Mouse (Mus musculus) myocyte (in vitro differentiated cells): ENCODE results near the gene Lpcat2. TPM values are rescaled to one million over a fixed set of nuclear protein-coding genes. Genes with fewer than 3 reads are reported as not detected.

Source experiments
- H3K27me3 ChIP-seq: one replicate; pipeline ENCODE4 v1.6.1; 2011; ENCODE audit not compliant: control insufficient read depth, insufficient read depth, insufficient read length
- H3K36me3 ChIP-seq: one replicate; pipeline ENCODE4 v1.6.1; 2011; ENCODE audit not compliant: control insufficient read depth, insufficient read depth
- H3K4me2 ChIP-seq: one replicate; pipeline ENCODE4 v1.6.1; 2011; ENCODE audit warnings: low read depth, control low read depth
- H3K4me3 ChIP-seq: one replicate; pipeline ENCODE4 v1.5.1; 2011; ENCODE audit warnings: mild to moderate bottlenecking, control low read depth, moderate library complexity
- H3K79me2 ChIP-seq: one replicate; pipeline ENCODE4 v1.6.1; 2011; ENCODE audit not compliant: control insufficient read depth, insufficient read depth
- H3ac ChIP-seq: one replicate; pipeline ENCODE4 v1.6.1; 2011; ENCODE audit not compliant: control insufficient read depth, insufficient read length
- CEBPB ChIP-seq: IDR thresholded peaks from 2 replicates; pipeline ENCODE4 v1.6.1; 2011; ENCODE audit warnings: mild to moderate bottlenecking, moderate library complexity; ENCODE audit not compliant: poor library complexity, insufficient read depth, severe bottlenecking
- E2F4 ChIP-seq: IDR thresholded peaks from one replicate; pipeline ENCODE4 v1.6.1; 2011; ENCODE audit warnings: mild to moderate bottlenecking, control low read depth, moderate library complexity; ENCODE audit not compliant: insufficient read depth
- MAX ChIP-seq: IDR thresholded peaks from one replicate; pipeline ENCODE4 v1.6.1; 2011; ENCODE audit warnings: low read depth, mild to moderate bottlenecking, control low read depth
- MYOD1 ChIP-seq, 3 experiments: IDR thresholded peaks; one replicate each; pipeline ENCODE4 v1.6.1; 2011; ENCODE audit warnings: control low read depth in 2 of 3, low read depth in 2 of 3, mild to moderate bottlenecking in 2 of 3, moderate library complexity in 1 of 3; ENCODE audit not compliant: insufficient read length in 2 of 3, control insufficient read depth in 1 of 3
- MYOG ChIP-seq, 3 experiments: IDR thresholded peaks; one replicate each; pipeline ENCODE4 v1.6.1; 2011; ENCODE audit warnings: control low read depth in 2 of 3, low read depth in 2 of 3, mild to moderate bottlenecking in 2 of 3; ENCODE audit not compliant: insufficient read length in 2 of 3, control insufficient read depth in 1 of 3, insufficient read depth in 1 of 3
- POLR2A ChIP-seq: IDR thresholded peaks from one replicate; pipeline ENCODE4 v1.6.1; 2011; ENCODE audit warnings: low read depth, mild to moderate bottlenecking, control low read depth, moderate library complexity; ENCODE audit not compliant: insufficient read length
- POLR2AphosphoS2 ChIP-seq: IDR thresholded peaks from one replicate; pipeline ENCODE4 v1.6.1; 2011; ENCODE audit warnings: low read depth, control low read depth; ENCODE audit not compliant: insufficient read length
- REST ChIP-seq: IDR thresholded peaks from one replicate; pipeline ENCODE4 v1.6.1; 2011; ENCODE audit warnings: mild to moderate bottlenecking, control low read depth, moderate library complexity; ENCODE audit not compliant: insufficient read depth, insufficient read length
- SRF ChIP-seq: IDR thresholded peaks from one replicate; pipeline ENCODE4 v1.6.1; 2011; ENCODE audit warnings: low read depth; ENCODE audit not compliant: control insufficient read depth, insufficient read length
- TCF12 ChIP-seq: IDR thresholded peaks from one replicate; pipeline ENCODE4 v1.6.1; 2011; ENCODE audit warnings: mild to moderate bottlenecking, control low read depth; ENCODE audit not compliant: poor library complexity, insufficient read depth, severe bottlenecking
- TCF3 ChIP-seq: IDR thresholded peaks from one replicate; pipeline ENCODE4 v1.6.1; 2011; ENCODE audit warnings: low read depth, control low read depth; ENCODE audit not compliant: insufficient read length
- USF1 ChIP-seq: IDR thresholded peaks from one replicate; pipeline ENCODE4 v1.6.1; 2011; ENCODE audit warnings: low read depth, mild to moderate bottlenecking, control low read depth, moderate library complexity
- polyA plus RNA-seq: library from polyadenylated mRNA; unstranded; fragments of >200 nt; fragmentation: generic; extraction: Trizol; gene quantifications from one replicate; pipeline ENCODE4 v1.2.1, GENCODE M21; 2012; ENCODE audit warnings: missing spikeins

Lpcat2 gene
- 0.08 TPM for polyA plus RNA-seq

DNA sequence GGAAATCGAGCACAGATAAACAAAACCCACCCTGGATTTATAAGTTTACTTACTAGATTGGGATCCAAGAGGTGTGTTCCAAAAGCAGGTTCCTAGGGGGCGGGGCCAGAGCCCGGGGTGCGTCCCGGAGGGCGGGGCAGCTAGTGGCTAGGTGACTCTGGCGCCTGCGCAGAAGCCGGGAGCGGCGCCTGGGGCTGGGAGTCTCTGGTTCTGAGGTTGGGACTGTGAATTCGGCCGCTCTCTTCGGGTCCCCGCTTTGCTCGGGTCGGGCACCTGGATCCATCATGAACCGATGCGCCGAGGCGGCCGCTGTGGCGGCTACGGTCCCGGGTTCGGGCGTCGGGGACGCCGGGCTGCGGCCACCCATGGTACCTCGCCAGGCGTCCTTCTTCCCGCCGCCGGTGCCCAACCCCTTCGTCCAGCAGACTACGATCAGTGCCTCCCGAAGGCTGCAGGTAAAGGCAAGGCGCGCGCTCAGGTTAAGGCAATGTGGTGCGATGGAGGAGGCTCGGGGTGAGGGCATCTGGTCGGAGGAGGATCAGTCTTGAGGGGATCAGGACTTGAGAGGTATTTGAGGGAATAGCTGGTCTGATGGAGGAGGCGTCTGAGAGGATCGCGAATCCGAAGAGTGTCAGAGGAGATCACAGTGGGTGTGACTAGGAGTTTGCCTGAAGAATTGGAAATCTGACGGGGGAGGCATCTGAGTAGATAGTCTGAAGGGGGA lies at the start of gene Lpcat2:
Gene Lpcat2 (plus strand): TSS at position 169 of the 724 bp plus-strand sequence.
- Histone ChIP-seq H3K4me2 (no peak within 1 kb of the TSS), H3ac (no peak within 1 kb of the TSS), H3K36me3 (no peaks in the 10 kb centered on the region), H3K27me3 (no peaks in the 10 kb centered on the region), H3K4me3 (no peak within 1 kb of the TSS), H3K79me2 (no peaks in the 10 kb centered on the region)
- no peak for TF ChIP-seq MYOD1 (IDR thresholded peaks at IDR 0.05; ENCODE audit: control insufficient read depth in 1 of 3, insufficient read length in 2 of 3, low read depth in 2 of 3)

DNA sequence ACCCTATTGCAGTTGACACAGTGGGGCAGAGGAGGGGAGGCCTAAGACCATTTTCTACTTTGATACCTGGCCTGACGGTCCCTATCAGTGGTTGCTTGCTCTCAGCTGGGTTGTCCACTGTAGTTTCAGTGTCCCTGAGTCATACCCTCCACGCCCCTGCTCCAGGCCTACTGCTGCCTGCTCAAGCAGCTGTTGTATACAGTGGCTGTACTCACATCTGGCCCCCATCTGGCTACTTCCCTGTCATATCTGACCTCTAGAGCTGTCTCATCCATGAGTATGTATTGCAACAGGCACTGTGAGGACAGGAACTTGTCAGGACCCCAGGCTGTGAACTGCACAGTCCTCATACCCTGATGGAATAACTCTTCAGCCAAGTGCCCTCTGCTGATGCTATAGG lies 42.4 kb upstream of the Lpcat2 start:
- Histone ChIP-seq H3K4me2 (no peak overlapping the region), H3K36me3 (no peaks in the 10 kb centered on the region), H3ac (no peak overlapping the region), H3K79me2 (no peaks in the 10 kb centered on the region), H3K4me3 (no peak overlapping the region), H3K27me3 (no peaks in the 10 kb centered on the region)
- no peak for TF ChIP-seq E2F4
- TF ChIP-seq SRF, result no peak
- TF ChIP-seq MYOG (IDR thresholded peaks at IDR 0.05; ENCODE audit: control insufficient read depth in 1 of 3, insufficient read depth in 1 of 3, insufficient read length in 2 of 3, low read depth in 2 of 3), result no peak

DNA sequence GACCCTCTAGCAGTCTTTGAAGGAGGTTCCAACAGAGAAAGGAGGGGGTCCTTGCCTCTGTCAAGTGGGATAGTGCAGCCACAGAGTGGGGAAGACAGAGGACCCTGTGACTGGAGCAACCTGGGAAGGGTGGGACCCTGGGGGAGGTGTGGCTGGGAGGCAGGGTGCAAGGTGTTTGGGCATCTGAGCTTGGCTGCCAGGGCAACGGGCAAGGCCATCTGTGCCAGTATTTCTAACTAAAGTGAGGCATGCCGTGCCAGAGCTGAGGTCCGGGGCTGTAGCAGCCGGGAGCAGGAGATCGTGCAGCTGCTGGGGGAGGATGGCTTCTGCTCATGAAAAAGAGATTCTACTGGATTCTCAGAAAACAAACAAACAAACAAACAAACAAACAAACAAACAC lies 39.5 kb upstream of the Lpcat2 start:
- H3K27me3 ChIP-seq, result no peaks in the 10 kb centered on the region
- TF ChIP-seq USF1, result no peak
- TF ChIP-seq CEBPB, result no peak
- TF ChIP-seq TCF3, result no peak
- no peak for TF ChIP-seq TCF12
- no peak for TF ChIP-seq POLR2AphosphoS2
- no peak for TF ChIP-seq SRF
- no peak for TF ChIP-seq E2F4
- no peak for TF ChIP-seq MYOD1 (IDR thresholded peaks at IDR 0.05; ENCODE audit: control insufficient read depth in 1 of 3, insufficient read length in 2 of 3, low read depth in 2 of 3)
- no peak for TF ChIP-seq POLR2A
- no peak for TF ChIP-seq MYOG (IDR thresholded peaks at IDR 0.05; ENCODE audit: control insufficient read depth in 1 of 3, insufficient read depth in 1 of 3, insufficient read length in 2 of 3, low read depth in 2 of 3)
- H3K36me3 ChIP-seq, result no peaks in the 10 kb centered on the region
- no peak overlapping the region for H3ac ChIP-seq
- no peak overlapping the region for H3K4me3 ChIP-seq
- no peak overlapping the region for H3K4me2 ChIP-seq
- H3K79me2 ChIP-seq, result no peaks in the 10 kb centered on the region

DNA sequence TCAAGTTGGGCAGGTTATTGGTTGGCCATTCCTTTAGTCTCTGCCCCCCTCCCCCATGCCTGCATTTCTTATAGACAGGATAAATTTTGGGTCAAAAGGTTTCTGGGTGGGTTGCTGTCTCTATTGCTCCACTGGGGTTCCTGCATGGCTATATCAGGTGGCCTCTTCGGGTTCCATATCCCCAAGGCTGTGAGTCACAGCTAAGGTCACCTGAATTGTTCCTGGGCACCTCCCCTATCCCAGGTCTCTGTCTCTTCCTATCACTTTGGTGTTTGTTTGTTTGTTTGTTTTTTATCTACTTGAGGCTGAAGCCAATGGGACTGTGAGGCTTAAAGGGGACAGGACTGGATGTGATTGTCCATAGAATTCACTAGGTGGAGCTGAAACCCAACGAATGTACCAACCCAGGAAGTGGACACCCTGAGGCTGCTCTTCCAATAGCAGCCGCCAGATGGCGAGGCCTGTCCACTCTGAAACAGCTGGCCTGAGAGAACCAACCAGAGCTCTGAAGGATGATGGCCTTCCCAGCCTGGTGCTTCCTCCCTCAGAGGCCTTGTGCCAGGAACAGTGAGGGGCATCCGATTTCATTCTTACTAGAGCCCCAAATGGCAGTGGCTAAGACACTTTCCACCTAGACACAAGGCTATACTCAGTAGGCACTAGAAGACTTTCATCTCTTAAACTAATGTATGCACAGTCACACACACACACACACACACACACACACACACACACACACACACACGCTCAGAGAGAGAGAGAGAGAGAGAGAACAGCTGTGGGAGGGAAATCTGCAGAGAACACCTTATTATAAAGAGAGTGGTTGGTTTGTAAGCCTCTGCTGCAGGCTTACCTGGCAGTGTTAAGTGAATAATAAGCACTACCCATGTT lies 37.0 kb upstream of the Lpcat2 start:
- no peak overlapping the region for H3K4me3 ChIP-seq
- no peak overlapping the region for H3ac ChIP-seq
- no peaks in the 10 kb centered on the region for H3K27me3 ChIP-seq
- no peak overlapping the region for H3K4me2 ChIP-seq
- no peaks in the 10 kb centered on the region for H3K36me3 ChIP-seq
- TF ChIP-seq POLR2A (no peak), MYOG (IDR thresholded peaks at IDR 0.05; ENCODE audit: control insufficient read depth in 1 of 3, insufficient read depth in 1 of 3, insufficient read length in 2 of 3, low read depth in 2 of 3) (no peak), MYOD1 (IDR thresholded peaks at IDR 0.05; ENCODE audit: control insufficient read depth in 1 of 3, insufficient read length in 2 of 3, low read depth in 2 of 3) (no peak), E2F4 (no peak), CEBPB (no peak), POLR2AphosphoS2 (no peak), TCF12 (no peak)
- no peaks in the 10 kb centered on the region for H3K79me2 ChIP-seq

DNA sequence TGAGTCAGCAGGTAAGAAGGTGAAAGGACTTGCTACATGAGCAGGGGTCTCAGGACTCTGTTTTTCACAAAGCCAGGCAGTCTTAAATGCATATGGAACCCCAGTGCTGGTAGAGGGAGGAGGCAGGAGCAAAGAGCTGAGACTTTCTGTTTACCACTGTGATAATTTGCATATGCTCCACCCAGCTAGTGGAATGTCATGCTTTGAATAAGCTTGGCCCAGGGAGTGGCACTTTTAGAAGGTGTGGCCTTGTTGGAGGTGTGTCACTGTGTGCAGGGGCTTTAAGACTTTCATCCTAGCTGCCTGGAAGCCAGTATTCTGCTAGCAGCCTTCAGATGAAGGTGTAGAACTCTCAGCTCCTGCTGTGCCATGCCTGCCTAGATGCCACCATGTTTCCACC lies 34.0 kb upstream of the Lpcat2 start:
- H3K36me3 ChIP-seq, result no peaks in the 10 kb centered on the region
- no peak overlapping the region for H3ac ChIP-seq
- H3K27me3 ChIP-seq, result no peaks in the 10 kb centered on the region
- no peak overlapping the region for H3K4me2 ChIP-seq
- H3K79me2 ChIP-seq, result no peaks in the 10 kb centered on the region
- no peak overlapping the region for H3K4me3 ChIP-seq
- TF ChIP-seq SRF, result no peak
- no peak for TF ChIP-seq POLR2A
- no peak for TF ChIP-seq TCF12
- TF ChIP-seq E2F4, result no peak
- TF ChIP-seq USF1, result no peak
- no peak for TF ChIP-seq MAX
- TF ChIP-seq POLR2AphosphoS2, result no peak
- TF ChIP-seq REST, result no peak
- no peak for TF ChIP-seq TCF3
- TF ChIP-seq CEBPB, result no peak
- TF ChIP-seq MYOG (IDR thresholded peaks at IDR 0.05; ENCODE audit: control insufficient read depth in 1 of 3, insufficient read depth in 1 of 3, insufficient read length in 2 of 3, low read depth in 2 of 3), result no peak
- TF ChIP-seq MYOD1 (IDR thresholded peaks at IDR 0.05; ENCODE audit: control insufficient read depth in 1 of 3, insufficient read length in 2 of 3, low read depth in 2 of 3), result no peak
